Mouse (Mus musculus) testis, adult 2 months (tissue): Measurements from ENCODE around the gene Fibp. TPM values are rescaled to one million over a fixed set of nuclear protein-coding genes. Genes with fewer than 3 reads are reported as not detected.

Experiments
- H3K27ac ChIP-seq: fragments of 200-500 bp; 2 replicates; pipeline ENCODE4 v1.5.1; 2012; ENCODE audit warnings: low read depth, low read length; ENCODE audit not compliant: control insufficient read depth, insufficient read depth
- H3K27me3 ChIP-seq: fragments of 200-500 bp; 2 replicates; pipeline ENCODE4 v1.6.1; 2012; ENCODE audit warnings: mild to moderate bottlenecking, low read length, moderate library complexity; ENCODE audit not compliant: control insufficient read depth, insufficient read depth
- H3K36me3 ChIP-seq: fragments of 200-500 bp; 2 replicates; pipeline ENCODE4 v1.6.1; 2012; ENCODE audit warnings: mild to moderate bottlenecking, low read length; ENCODE audit not compliant: control insufficient read depth, insufficient read depth
- H3K4me1 ChIP-seq: fragments of 200-500 bp; 2 replicates; pipeline ENCODE4 v1.6.1; 2012; ENCODE audit warnings: low read length; ENCODE audit not compliant: control insufficient read depth, insufficient read depth
- H3K4me3 ChIP-seq: fragments of 200-500 bp; 2 replicates; pipeline ENCODE4 v1.5.1; 2012; ENCODE audit warnings: low read depth, mild to moderate bottlenecking, low read length, moderate library complexity, mixed read lengths; ENCODE audit not compliant: control insufficient read depth
- CTCF ChIP-seq: fragments of 200-500 bp; IDR thresholded peaks from 2 replicates; pipeline ENCODE4 v1.5.1; 2012; ENCODE audit warnings: low read depth, mild to moderate bottlenecking, inconsistent platforms, low read length, moderate library complexity; ENCODE audit not compliant: control insufficient read depth, insufficient read depth, insufficient replicate concordance
- POLR2A ChIP-seq: fragments of 200-500 bp; IDR thresholded peaks from 2 replicates; pipeline ENCODE4 v1.6.1; 2012; ENCODE audit warnings: low read depth, mild to moderate bottlenecking, inconsistent platforms, low read length, moderate library complexity; ENCODE audit not compliant: control insufficient read depth
- polyA plus RNA-seq: library from polyadenylated mRNA; depleted of rRNA; stranded (reverse); fragments of >200 nt; gene quantifications from 2 replicates; pipeline ENCODE4 v1.2.3, GENCODE M21; 2012

Gene Fibp
- polyA plus RNA-seq, 1 experiment = 71.3 TPM

- TF ChIP-seq CTCF (no peak), POLR2A (no peak)
- Histone ChIP-seq H3K27me3 (no peaks in the 10 kb centered on the region), H3K27ac (no peak overlapping the region), H3K36me3 (no peaks in the 10 kb centered on the region; the same call in none of the 2 replicates), H3K4me3 (no peak overlapping the region), H3K4me1 (no peaks in the 10 kb centered on the region)
Observed at GRCm38 (mm10) chr19:5495353-5496051, 35.1 kb downstream of the Fibp start.

GRCm38 (mm10) chr19:5496052-5496370 is 35.6 kb downstream of the Fibp start:
- Histone ChIP-seq H3K4me1 (no peaks in the 10 kb centered on the region), H3K27ac (no peak overlapping the region), H3K4me3 (no peak overlapping the region), H3K36me3 (no peaks in the 10 kb centered on the region; the same call in none of the 2 replicates), H3K27me3 (no peaks in the 10 kb centered on the region)
- no peak for TF ChIP-seq CTCF
- no peak for TF ChIP-seq POLR2A

GRCm38 (mm10) chr19:5500330-5500875 is 40.0 kb downstream of the Fibp start:
- H3K36me3 ChIP-seq = no peaks in the 10 kb centered on the region
- peak overlapping the region; percentile 42; the same call in 1 of the 2 replicates for H3K27ac ChIP-seq

GRCm38 (mm10) chr19:5503687-5504086 is 43.3 kb downstream of the Fibp start, which contains the start of gene 1700020D05Rik:
Gene 1700020D05Rik (minus strand): TSS chr19:5503787.
- H3K27ac ChIP-seq = peak within 1 kb of the TSS; percentile 75
- H3K27me3 ChIP-seq = no peaks in the 10 kb centered on the region
- peak within 1 kb of the TSS; percentile 90 for H3K4me3 ChIP-seq
- no peak for TF ChIP-seq CTCF
- TF ChIP-seq POLR2A = no peak
- H3K36me3 ChIP-seq = no peaks in the 10 kb centered on the region
- H3K4me1 ChIP-seq = peaks cover 15% of the 10 kb centered on the region

More at GRCm38 (mm10) chr19:5500330-5500875, 40.0 kb downstream of the Fibp start:
- H3K4me1 ChIP-seq = peaks cover 15% of the 10 kb centered on the region
- no peaks in the 10 kb centered on the region for H3K27me3 ChIP-seq
- no peak overlapping the region for H3K4me3 ChIP-seq
- TF ChIP-seq CTCF (no peak), POLR2A (no peak)

GRCm38 (mm10) chr19:5510031-5511026 is 49.9 kb downstream of the Fibp start, which contains the start of gene Snx32:
Gene Snx32 (minus strand): TSS chr19:5510538.
- Histone ChIP-seq H3K36me3 (no peaks in the 10 kb centered on the region), H3K4me3 (peak within 1 kb of the TSS; percentile 92), H3K4me1 (peaks cover 15% of the 10 kb centered on the region), H3K27ac (peak within 1 kb of the TSS; percentile 89), H3K27me3 (no peaks in the 10 kb centered on the region)
- TF ChIP-seq POLR2A = peak; percentile 43
- no peak for TF ChIP-seq CTCF

- no peak for TF ChIP-seq CTCF
- no peak for TF ChIP-seq POLR2A
- Histone ChIP-seq H3K27ac (peak overlapping the region; percentile 89), H3K4me1 (peaks cover 15% of the 10 kb centered on the region), H3K27me3 (no peaks in the 10 kb centered on the region), H3K36me3 (no peaks in the 10 kb centered on the region), H3K4me3 (peak overlapping the region; percentile 92)
Observed at GRCm38 (mm10) chr19:5511074-5511632, 50.7 kb downstream of the Fibp start.
